In genomic region chr4:150007444-150007843, GRCm38 (mm10) we compare ENCODE assay signal across 8 mouse cellular contexts. TPM values are rescaled to one million over a fixed set of nuclear protein-coding genes. Genes with fewer than 3 reads are reported as not detected.
A peak's percentile ranks its signal among the peaks of the same experiment; 100 is the strongest.
DNase-seq lines count a peak whose midpoint lies in the region; ATAC-seq and TF ChIP-seq lines count a peak whose summit lies in the region.

No protein-coding gene starts in this region.

- H3K4me3 ChIP-seq in hindbrain, embryonic 15.5 days, result peak overlapping the region; percentile 58; the same call in 1 of the 2 replicates
- no peak overlapping the region for H3K4me3 ChIP-seq in hindbrain, embryonic 11.5 days (ENCODE audit: low read depth, low read length)
- H3K4me3 ChIP-seq in C2C12 (ENCODE audit: insufficient read depth, poor library complexity, severe bottlenecking) (peak overlapping the region; percentile 46), CH12.LX (replicated peaks in 1 of 3; ENCODE audit: low read depth in 2 of 3, low read length in 2 of 3, poor library complexity in 1 of 3) (peak overlapping the region in 2 of 3 experiments; percentile 59 to 62)
- H3K4me3 ChIP-seq in liver, embryonic 11.5 days (ENCODE audit: low read depth, low read length), result no peak overlapping the region

- no peak overlapping the region for H3ac ChIP-seq in C2C12 (ENCODE audit: control insufficient read depth, insufficient read length, low read depth)

- no peaks in the 10 kb centered on the region for H3K36me3 ChIP-seq in hindbrain, embryonic 15.5 days
- H3K36me3 ChIP-seq in hindbrain, embryonic 11.5 days (ENCODE audit: control insufficient read depth, insufficient read depth, low read length), result no peaks in the 10 kb centered on the region
- H3K36me3 ChIP-seq in C2C12 (ENCODE audit: control insufficient read depth, insufficient read depth) (no peaks in the 10 kb centered on the region), CH12.LX (replicated peaks in 1 of 2; ENCODE audit: control insufficient read depth in 1 of 2, insufficient read depth in 1 of 2, low read length in 1 of 2) (peaks cover 4 to 18% of the 10 kb centered on the region in 2 experiments)
- H3K36me3 ChIP-seq in liver, embryonic 11.5 days (ENCODE audit: control insufficient read depth, insufficient read depth, low read length), result peaks cover 3% of the 10 kb centered on the region; the same call in 1 of the 2 replicates

- H3K9me3 ChIP-seq in hindbrain, embryonic 15.5 days, result no peaks in the 10 kb centered on the region
- H3K9me3 ChIP-seq in hindbrain, embryonic 11.5 days (ENCODE audit: control insufficient read depth, low read length), result no peaks in the 10 kb centered on the region
- H3K9me3 ChIP-seq in CH12.LX (replicated peaks; ENCODE audit: low read length), result peaks cover 9% of the 10 kb centered on the region
- H3K9me3 ChIP-seq in liver, embryonic 11.5 days (ENCODE audit: control insufficient read depth, low read length), result no peaks in the 10 kb centered on the region

- peak overlapping the region; percentile 75 for H3K4me2 ChIP-seq in hindbrain, embryonic 15.5 days
- H3K4me2 ChIP-seq in hindbrain, embryonic 11.5 days (replicated peaks; ENCODE audit: low read depth, low read length), result no peak overlapping the region
- H3K4me2 ChIP-seq in CH12.LX (ENCODE audit: insufficient read depth, low read depth, poor library complexity, severe bottlenecking), result peak overlapping the region; percentile 87
- H3K4me2 ChIP-seq in liver, embryonic 11.5 days, result peak overlapping the region; percentile 91

- no peak for ATAC-seq in hindbrain, embryonic 15.5 days (ENCODE audit: low FRiP score, low read depth)
- no peak for ATAC-seq in hindbrain, embryonic 11.5 days (ENCODE audit: low FRiP score)
- no peak for ATAC-seq in liver, embryonic 11.5 days (replicated peaks; ENCODE audit: low FRiP score)

- TF ChIP-seq EP300 in CH12.LX (IDR thresholded peaks at IDR 0.05; ENCODE audit: low read length), result no peak

- TF ChIP-seq RAD21 in CH12.LX (IDR thresholded peaks at IDR 0.05; ENCODE audit: low read depth, low read length), result no peak

- in situ Hi-C loops in CH12.LX (cut with MboI; ENCODE audit: low pct_ligation_motif_present, low pct_unique_long_range_greater_than_20kb, low sequenced_read_pairs), result no loop called here

- H3K27ac ChIP-seq in hindbrain, embryonic 15.5 days (replicated peaks), result peak overlapping the region; percentile 89; the same call in 1 of the 2 replicates
- no peak overlapping the region for H3K27ac ChIP-seq in hindbrain, embryonic 11.5 days (ENCODE audit: low read depth, low read length)
- no peak overlapping the region for H3K27ac ChIP-seq in CH12.LX (ENCODE audit: insufficient read depth, low read depth)
- no peak overlapping the region for H3K27ac ChIP-seq in liver, embryonic 11.5 days (ENCODE audit: low read depth, low read length)

- DNase-seq in hindbrain, embryonic 11.5 days (ENCODE audit: low spot score), result no peak
- no peak for DNase-seq in CH12.LX (ENCODE audit: extremely low read depth)
- no peak for DNase-seq in liver, embryonic 11.5 days (ENCODE audit: low spot score)
- no peak for DNase-seq in c-Kit-positive CD71-positive TER-119-positive erythroid progenitor cells, embryonic 14.5 days (ENCODE audit: low spot score)
- no peak for DNase-seq in urinary bladder, postnatal 4 days (ENCODE audit: low spot score in 2 of 2)
- DNase-seq in retina, embryonic 14.5 days (ENCODE audit: low spot score), result no peak

- 87% methylated on average over 3 of the region's 3 CpGs for WGBS in hindbrain, embryonic 15.5 days
- WGBS in hindbrain, embryonic 11.5 days, result 93% methylated on average over 3 of the region's 3 CpGs
- WGBS in liver, embryonic 11.5 days, result 81% methylated on average over 3 of the region's 3 CpGs

- H3K79me3 ChIP-seq in C2C12 (ENCODE audit: low read depth), result peaks cover 17% of the 10 kb centered on the region

- no peaks in the 10 kb centered on the region for H3K27me3 ChIP-seq in hindbrain, embryonic 15.5 days
- no peaks in the 10 kb centered on the region for H3K27me3 ChIP-seq in hindbrain, embryonic 11.5 days (ENCODE audit: control insufficient read depth, insufficient read depth, low read length)
- H3K27me3 ChIP-seq in C2C12 (ENCODE audit: control insufficient read depth, insufficient read depth, insufficient read length), result no peaks in the 10 kb centered on the region
- H3K27me3 ChIP-seq in CH12.LX (replicated peaks), result no peaks in the 10 kb centered on the region
- no peaks in the 10 kb centered on the region for H3K27me3 ChIP-seq in liver, embryonic 11.5 days (replicated peaks; ENCODE audit: control insufficient read depth, insufficient read depth, low read length)

- dilution Hi-C loops in CH12.LX (cut with MboI; ENCODE audit: extremely low pct_ligation_motif_present, extremely low pct_unique_long_range_greater_than_20kb, low sequenced_read_pairs), result no loop called here

- peaks cover 51% of the 10 kb centered on the region for H3K79me2 ChIP-seq in C2C12 (ENCODE audit: control insufficient read depth, insufficient read depth)
- H3K79me2 ChIP-seq in CH12.LX (replicated peaks; ENCODE audit: control insufficient read depth, extremely low read depth, insufficient read depth, poor library complexity, severe bottlenecking), result no peaks in the 10 kb centered on the region; the same call in 1 of the 2 replicates

- peaks cover 15% of the 10 kb centered on the region for H3K4me1 ChIP-seq in hindbrain, embryonic 15.5 days (replicated peaks)
- H3K4me1 ChIP-seq in hindbrain, embryonic 11.5 days (replicated peaks; ENCODE audit: control insufficient read depth, insufficient read depth, low read length), result no peaks in the 10 kb centered on the region
- peaks cover 14 to 59% of the 10 kb centered on the region in 2 experiments for H3K4me1 ChIP-seq in CH12.LX (ENCODE audit: control insufficient read depth in 1 of 2, insufficient read depth in 2 of 2)
- H3K4me1 ChIP-seq in liver, embryonic 11.5 days (replicated peaks; ENCODE audit: control insufficient read depth, insufficient read depth, low read length), result peaks cover 49% of the 10 kb centered on the region

- TF ChIP-seq CTCF in C2C12 (IDR thresholded peaks at IDR 0.05; ENCODE audit: control insufficient read depth, insufficient read depth, insufficient read length), result no peak
- TF ChIP-seq CTCF in CH12.LX (conservative IDR thresholded peaks at IDR 0.05 in 1 of 2, IDR thresholded peaks at IDR 0.05 in 1 of 2; ENCODE audit: low read depth in 2 of 2, low read length in 2 of 2), result no peak

- no peak overlapping the region for H3K9ac ChIP-seq in hindbrain, embryonic 15.5 days
- H3K9ac ChIP-seq in hindbrain, embryonic 11.5 days (ENCODE audit: low read depth, low read length), result no peak overlapping the region
- H3K9ac ChIP-seq in CH12.LX (ENCODE audit: insufficient read depth, low read depth), result peak overlapping the region; percentile 83
- H3K9ac ChIP-seq in liver, embryonic 11.5 days (ENCODE audit: low read depth, low read length), result no peak overlapping the region

- TF ChIP-seq POLR2A in CH12.LX (IDR thresholded peaks at IDR 0.05; ENCODE audit: low read depth, low read length), result no peak

TF ChIP-seq in C2C12, 6 proteins besides CTCF, POLR2A, EP300 and RAD21:
- TF ChIP-seq FOSL1 (IDR thresholded peaks at IDR 0.05; ENCODE audit: insufficient read depth, low read length, poor library complexity, severe bottlenecking) (no peak), USF1 (IDR thresholded peaks at IDR 0.05; ENCODE audit: low read depth) (no peak), MYOG (IDR thresholded peaks at IDR 0.05; ENCODE audit: control insufficient read depth, extremely low read depth, insufficient read length) (no peak), CEBPB (IDR thresholded peaks at IDR 0.05; ENCODE audit: low read depth) (no peak), MAX (IDR thresholded peaks at IDR 0.05) (no peak), MYOD1 (IDR thresholded peaks at IDR 0.05; ENCODE audit: control insufficient read depth, insufficient read length, low read depth) (no peak)
TF ChIP-seq in C2C12: peak in this region for 0.

TF ChIP-seq in CH12.LX, 34 proteins besides CTCF, POLR2A, EP300 and RAD21:
- TF ChIP-seq GABPA (IDR thresholded peaks at IDR 0.05; ENCODE audit: insufficient replicate concordance, low read depth, low read length) (no peak), IRF4 (IDR thresholded peaks at IDR 0.05; ENCODE audit: low read depth, low read length) (no peak), MXI1 (IDR thresholded peaks at IDR 0.05; ENCODE audit: low read depth, low read length) (no peak), TCF12 (IDR thresholded peaks at IDR 0.05; ENCODE audit: low read depth, low read length) (no peak), MAZ (IDR thresholded peaks at IDR 0.05; ENCODE audit: low read depth, low read length) (no peak), HCFC1 (IDR thresholded peaks at IDR 0.05; ENCODE audit: low read depth, low read length) (no peak), TBP (conservative IDR thresholded peaks at IDR 0.05; ENCODE audit: low read depth, low read length) (no peak), CHD1 (IDR thresholded peaks at IDR 0.05; ENCODE audit: low read depth, low read length) (no peak), E2F4 (IDR thresholded peaks at IDR 0.05; ENCODE audit: insufficient replicate concordance, low read depth, low read length) (no peak), ELF1 (IDR thresholded peaks at IDR 0.05; ENCODE audit: low read depth, low read length) (no peak), USF1 (IDR thresholded peaks at IDR 0.05; ENCODE audit: low read depth, low read length) (no peak), BHLHE40 (IDR thresholded peaks at IDR 0.05; ENCODE audit: low read depth, low read length) (no peak), ETS1 (conservative IDR thresholded peaks at IDR 0.05; ENCODE audit: low read depth, low read length) (no peak)

RNA-seq across cellular contexts. Expression of gene H6pd, which starts 1.4 kb away (rescaled TPM):
- 3.0 and 3.4 TPM in 2 replicates for polyA plus RNA-seq in hindbrain, embryonic 15.5 days (2015; fragmentation: Nextera tagmentation; extraction: Ambion mirVana)
- polyA plus RNA-seq in hindbrain, embryonic 11.5 days (2014; fragmentation: Nextera tagmentation; extraction: Ambion mirVana), result 2.1 and 2.8 TPM in 2 replicates
- polyA plus RNA-seq in C2C12 (2012; fragmentation: generic; extraction: Trizol), result 14.9 TPM
- 25.1 and 25.3 TPM in 2 replicates for total RNA-seq in CH12.LX (2012; rRNA removed)
- total RNA-seq in CH12.LX (2014; rRNA removed), result 13.2 and 17.7 TPM in 2 replicates
- 36.2 and 38.5 TPM in 2 replicates for polyA plus RNA-seq in CH12.LX (2012; ENCODE audit: insufficient read length, low read depth)
- 9.4 and 9.8 TPM in 2 replicates for polyA plus RNA-seq in liver, embryonic 11.5 days (2014; fragmentation: Nextera tagmentation; extraction: Ambion mirVana)

RNA-seq across cellular contexts. Expression of gene Spsb1, which starts 52.6 kb away (rescaled TPM):
- polyA plus RNA-seq in hindbrain, embryonic 15.5 days (2015; fragmentation: Nextera tagmentation; extraction: Ambion mirVana), result 7.4 and 9.5 TPM in 2 replicates
- 11.7 and 12.0 TPM in 2 replicates for polyA plus RNA-seq in hindbrain, embryonic 11.5 days (2014; fragmentation: Nextera tagmentation; extraction: Ambion mirVana)
- 3.0 TPM for polyA plus RNA-seq in C2C12 (2012; fragmentation: generic; extraction: Trizol)
- 0.04 and 0.34 TPM in 2 replicates for total RNA-seq in CH12.LX (2012; rRNA removed)
- total RNA-seq in CH12.LX (2014; rRNA removed), result 0.07 and 0.16 TPM in 2 replicates
- 0.16 and 0.19 TPM in 2 replicates for polyA plus RNA-seq in CH12.LX (2012; ENCODE audit: insufficient read length, low read depth)
- 2.9 and 3.1 TPM in 2 replicates for polyA plus RNA-seq in liver, embryonic 11.5 days (2014; fragmentation: Nextera tagmentation; extraction: Ambion mirVana)

Comparison
In these comparisons a context has a peak if more than half of its experiments do, and no peak if none do; other contexts are left out.
1. H3K4me3 ChIP-seq: peak in hindbrain, embryonic 15.5 days (single experiment), C2C12 (single experiment) and CH12.LX (2 of 3); none in hindbrain, embryonic 11.5 days (single experiment) and liver, embryonic 11.5 days (single experiment).